Mouse (Mus musculus) limb, embryonic 14.5 days (tissue): ENCODE data around the gene Sned1. TPM values are rescaled to one million over a fixed set of nuclear protein-coding genes. Genes with fewer than 3 reads are reported as not detected.

ENCODE experiments used
- ATAC-seq: fragments of 200-750 bp; cut with Nextera tagmentation; 2 replicates; pipeline ENCODE4 v1.8.0; 2017; ENCODE audit warnings: low read depth, moderate number of reproducible peaks, moderate TSS enrichment; ENCODE audit not compliant: low FRiP score
- DNase-seq: peaks from one replicate; pipeline ENCODE4 v3.0.0-alpha.2; 2015; ENCODE audit warnings: low spot score
- H3K27ac ChIP-seq: fragments of 300-500 bp; sonication (generic); replicated peaks from 2 replicates; pipeline ENCODE4 v1.5.1; 2014; ENCODE audit warnings: low read depth, mild to moderate bottlenecking, low read length, moderate library complexity, mixed read lengths
- H3K27me3 ChIP-seq: fragments of 300-500 bp; sonication (generic); 2 replicates; pipeline ENCODE4 v1.6.1; 2014; ENCODE audit warnings: low read length, mixed read lengths; ENCODE audit not compliant: control insufficient read depth, insufficient read depth
- H3K36me3 ChIP-seq: fragments of 300-500 bp; sonication (generic); 2 replicates; pipeline ENCODE4 v1.6.1; 2014; ENCODE audit warnings: mild to moderate bottlenecking, low read length, moderate library complexity, mixed read lengths; ENCODE audit not compliant: control insufficient read depth, insufficient read depth
- H3K4me1 ChIP-seq: fragments of 300-500 bp; sonication (generic); 2 replicates; pipeline ENCODE4 v1.6.1; 2014; ENCODE audit warnings: antibody characterized with exemption, low read length, mixed read lengths; ENCODE audit not compliant: control insufficient read depth, insufficient read depth
- H3K4me2 ChIP-seq: fragments of 300-500 bp; sonication (generic); replicated peaks from 2 replicates; pipeline ENCODE4 v1.6.1; 2014; ENCODE audit warnings: low read depth, mild to moderate bottlenecking, low read length, moderate library complexity; ENCODE audit not compliant: severe bottlenecking
- H3K4me3 ChIP-seq: fragments of 300-500 bp; sonication (generic); replicated peaks from 2 replicates; pipeline ENCODE4 v1.5.1; 2014; ENCODE audit warnings: low read length
- H3K9ac ChIP-seq: fragments of 300-500 bp; sonication (generic); 2 replicates; pipeline ENCODE4 v1.6.1; 2014; ENCODE audit warnings: mild to moderate bottlenecking, low read depth, low read length, moderate library complexity; ENCODE audit not compliant: severe bottlenecking
- H3K9me3 ChIP-seq: fragments of 300-500 bp; sonication (generic); 2 replicates; pipeline ENCODE4 v1.6.1; 2016; ENCODE audit warnings: low read length; ENCODE audit not compliant: control insufficient read depth
- POLR2A ChIP-seq: fragments of 200-500 bp; IDR thresholded peaks from 2 replicates; pipeline ENCODE4 v1.8.0; 2012; ENCODE audit warnings: inconsistent platforms, mild to moderate bottlenecking, moderate library complexity, borderline replicate concordance; ENCODE audit not compliant: insufficient read depth, insufficient read length; ENCODE audit errors: extremely low read depth
- WGBS: fragments of 180-500 bp; shearing (Covaris S2); extraction: QIAGEN DNeasy Blood & Tissue Kit; methylation state at CpG from one replicate; pipeline ENCODE4 v1.1.7; 2014; 5-methylcytosine and 5-hydroxymethylcytosine counted together
- microRNA-seq: library from miRNA; unstranded; fragments of <30 nt; microRNA quantifications from one replicate; pipeline ENCODE4, GENCODE M21; 2016
- polyA plus RNA-seq, 2 experiments: library from polyadenylated mRNA; depleted of rRNA in 1 of 2; stranded (reverse) in 1 of 2; unstranded in 1 of 2; fragments of >200 nt; fragmentation: Nextera tagmentation in 1 of 2; extraction: Ambion mirVana in 1 of 2; gene quantifications; 2 replicates each; pipeline versions ENCODE4 v1.2.1 to v1.2.3; 2012 to 2014

Sned1 gene
- polyA plus RNA-seq, 2 experiments = 20.6 to 52.0 TPM

DNA sequence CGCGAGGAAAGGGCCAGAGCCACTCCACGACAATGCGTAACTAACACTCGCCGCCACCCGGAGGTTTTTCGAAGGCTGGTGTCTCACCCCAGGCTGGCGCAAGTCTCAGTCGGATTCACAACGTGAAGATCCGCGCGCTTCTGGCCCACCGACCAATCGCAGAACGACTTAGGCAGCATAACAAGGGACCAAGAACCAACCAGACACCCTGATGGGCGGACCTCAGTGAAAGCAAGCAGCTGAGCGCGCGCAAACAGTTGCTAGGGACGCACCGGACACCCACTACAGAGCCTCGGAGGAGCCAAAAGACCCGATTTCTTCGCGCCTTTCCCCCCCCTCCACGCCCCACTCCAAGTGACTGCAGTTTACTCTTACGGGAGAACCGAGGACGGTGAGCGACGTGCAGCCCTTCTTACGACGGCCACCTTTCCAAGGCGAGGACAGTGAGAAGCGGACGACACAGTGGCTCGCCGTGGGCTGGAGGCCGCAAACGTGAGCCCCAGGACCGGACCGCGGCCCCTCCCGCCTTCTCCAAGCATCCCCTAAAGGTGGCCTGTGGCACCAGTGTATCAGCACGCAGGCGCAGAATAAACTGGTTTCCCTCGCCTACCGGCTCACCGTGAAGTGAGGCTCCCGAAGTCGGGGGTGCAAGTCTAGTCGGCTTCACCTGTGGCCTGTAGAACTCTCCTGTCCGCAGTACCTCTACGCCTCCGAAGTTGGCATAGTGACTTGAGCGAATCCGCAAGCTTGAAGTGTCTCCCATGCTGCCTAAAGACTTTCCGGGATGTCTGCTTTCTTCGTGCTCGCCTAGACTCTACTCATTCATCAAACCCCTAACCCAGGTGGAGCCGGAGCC is 107.2 kb downstream of the Sned1 start, which contains the start of the genes Ppp1r7 and Pask:
TSS of gene Ppp1r7 (plus strand) at position 207 of the 856 bp plus-strand sequence.
TSS of gene Pask (minus strand) at position 835 of the 856 bp plus-strand sequence.
- H3K9ac ChIP-seq = peak within 1 kb of the TSS; percentile 82
- DNase-seq = peak; percentile 99
- ATAC-seq = peak; percentile 93
- no peaks in the 10 kb centered on the region for H3K27me3 ChIP-seq
- TF ChIP-seq POLR2A = no peak
- peaks cover 7% of the 10 kb centered on the region for H3K36me3 ChIP-seq
- peak within 1 kb of the TSS; percentile 82 for H3K4me2 ChIP-seq
- H3K9me3 ChIP-seq = no peaks in the 10 kb centered on the region
- H3K4me1 ChIP-seq = peaks cover 8% of the 10 kb centered on the region
- H3K4me3 ChIP-seq = peak within 1 kb of the TSS; percentile 85
- H3K27ac ChIP-seq = peak within 1 kb of the TSS; percentile 68
- under 1% methylated on average over 54 of the region's 63 CpGs for WGBS

DNA sequence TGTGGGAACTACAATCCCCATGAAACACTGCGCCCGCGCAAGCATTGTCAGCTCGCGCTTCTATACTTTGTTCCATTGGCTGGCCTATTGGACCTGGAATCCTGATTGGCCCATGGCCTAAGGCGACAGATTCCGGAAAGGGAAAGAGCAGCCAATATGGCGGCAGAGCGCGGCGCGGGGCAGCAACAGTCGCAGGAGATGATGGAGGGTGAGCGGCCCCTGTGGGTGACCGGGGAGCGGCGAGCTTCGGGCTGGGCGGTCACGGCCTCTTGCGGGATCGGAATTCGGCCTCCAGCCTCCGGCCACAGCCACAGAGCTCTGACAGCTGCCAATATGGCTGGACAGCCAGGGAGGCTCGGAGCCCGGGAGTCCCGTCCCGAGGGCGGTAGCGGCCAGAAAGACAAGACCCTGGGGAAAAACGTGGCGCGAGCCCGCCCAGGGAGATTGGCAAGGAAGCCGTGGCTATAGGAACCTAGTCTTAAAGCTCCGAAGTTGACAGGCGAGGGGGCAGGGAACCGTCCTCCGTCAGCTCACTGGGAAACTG is 107.9 kb downstream of the Sned1 start:
- H3K4me3 ChIP-seq = peak overlapping the region; percentile 85
- DNase-seq = peak; percentile 97
- 1% methylated on average over 39 of the region's 39 CpGs for WGBS
- H3K4me2 ChIP-seq = peak overlapping the region; percentile 82
- ATAC-seq = peak; percentile 93
- H3K36me3 ChIP-seq = peaks cover 12% of the 10 kb centered on the region
- TF ChIP-seq POLR2A = peak; percentile 38; the same call in 1 of the 2 replicates
- H3K9ac ChIP-seq = peak overlapping the region; percentile 82
- no peaks in the 10 kb centered on the region for H3K9me3 ChIP-seq
- peak overlapping the region; percentile 35 for H3K27ac ChIP-seq
- peaks cover 8% of the 10 kb centered on the region for H3K4me1 ChIP-seq
- no peaks in the 10 kb centered on the region for H3K27me3 ChIP-seq

DNA sequence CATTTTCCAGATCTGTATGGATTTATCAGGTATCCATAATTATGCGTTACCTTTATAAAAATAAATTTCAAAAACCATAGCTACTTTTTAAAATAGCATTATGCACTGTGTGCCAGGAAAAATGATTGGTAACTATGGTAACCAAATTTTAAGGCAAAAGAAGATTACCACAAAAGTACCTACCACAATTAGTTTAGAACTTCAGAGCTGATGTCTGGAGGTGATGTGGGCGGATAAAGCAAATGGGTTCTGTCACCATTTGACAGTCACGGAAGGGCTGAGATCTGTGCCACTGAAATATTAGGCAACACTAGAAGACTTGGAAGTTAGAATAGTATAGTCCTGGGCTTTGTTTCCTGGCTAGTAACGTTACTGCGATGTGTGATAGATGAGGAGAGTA is 111.5 kb downstream of the Sned1 start:
- no peaks in the 10 kb centered on the region for H3K9me3 ChIP-seq
- no peak overlapping the region for H3K27ac ChIP-seq
- H3K4me3 ChIP-seq = no peak overlapping the region
- ATAC-seq (no peak), DNase-seq (no peak)
- H3K27me3 ChIP-seq = no peaks in the 10 kb centered on the region
- no peak for TF ChIP-seq POLR2A
- 93% methylated on average over 5 of the region's 5 CpGs for WGBS
- peaks cover 8% of the 10 kb centered on the region for H3K4me1 ChIP-seq
- no peak overlapping the region for H3K4me2 ChIP-seq
- peaks cover 37% of the 10 kb centered on the region for H3K36me3 ChIP-seq
- no peak overlapping the region for H3K9ac ChIP-seq

DNA sequence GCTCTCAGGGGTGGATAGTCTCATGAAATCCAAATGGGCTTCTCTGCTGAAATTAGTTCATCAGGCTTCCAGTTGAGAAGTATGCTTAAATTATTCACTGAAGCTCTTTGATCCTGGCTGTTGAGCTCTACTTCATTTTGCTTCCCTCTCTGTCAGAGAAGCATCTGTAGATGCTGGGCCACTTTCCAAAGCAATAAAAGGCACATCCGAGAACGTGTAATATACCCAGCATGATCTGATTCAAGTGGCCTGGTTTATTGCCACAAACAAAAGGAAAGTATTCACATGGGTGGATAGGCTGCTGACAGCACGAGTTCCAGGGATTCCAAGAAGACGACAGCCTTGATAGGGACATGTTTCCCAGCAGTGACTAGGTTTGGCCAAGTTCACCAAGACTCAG is 114.1 kb downstream of the Sned1 start:
- H3K4me2 ChIP-seq = no peak overlapping the region
- no peaks in the 10 kb centered on the region for H3K27me3 ChIP-seq
- no peaks in the 10 kb centered on the region; the same call in 1 of the 2 replicates for H3K4me1 ChIP-seq
- H3K4me3 ChIP-seq = no peak overlapping the region
- no peak overlapping the region for H3K9ac ChIP-seq
- WGBS = 44% methylated on average over 4 of the region's 4 CpGs
- peaks cover 57% of the 10 kb centered on the region for H3K36me3 ChIP-seq
- no peak overlapping the region for H3K27ac ChIP-seq
- no peak for TF ChIP-seq POLR2A
- ATAC-seq (no peak), DNase-seq (no peak)
- no peaks in the 10 kb centered on the region for H3K9me3 ChIP-seq

Small RNAs within 50 kb of the gene (microRNA-seq; reads per million reads assigned to microRNA genes)
- gene Mir6901 (0.92 reads per million), gene Mir6902 (not detected)

Other genes with a start within 250 kb of the Sned1 start
- not detected in 2 replicates for gene Aqp12, start 229.5 kb upstream of the Sned1 start, polyA plus RNA-seq (2012; rRNA removed)
- not detected in 2 replicates for gene Aqp12, start 229.5 kb upstream of the Sned1 start, polyA plus RNA-seq (2014; fragmentation: Nextera tagmentation; extraction: Ambion mirVana)
- 8.1 and 10.4 TPM in 2 replicates for gene Kif1a, start 133.9 kb upstream of the Sned1 start, polyA plus RNA-seq (2012; rRNA removed)
- 16.4 and 17.5 TPM in 2 replicates for gene Kif1a, start 133.9 kb upstream of the Sned1 start, polyA plus RNA-seq (2014; fragmentation: Nextera tagmentation; extraction: Ambion mirVana)
- gene Agxt, start 100.6 kb upstream of the Sned1 start, polyA plus RNA-seq (2012; rRNA removed) = not detected in 2 replicates
- gene Agxt, start 100.6 kb upstream of the Sned1 start, polyA plus RNA-seq (2014; fragmentation: Nextera tagmentation; extraction: Ambion mirVana) = not detected in 2 replicates
- 2.9 and 4.2 TPM in 2 replicates for gene 2310007B03Rik, start 74.9 kb upstream of the Sned1 start, polyA plus RNA-seq (2012; rRNA removed)
- 6.9 and 9.0 TPM in 2 replicates for gene 2310007B03Rik, start 74.9 kb upstream of the Sned1 start, polyA plus RNA-seq (2014; fragmentation: Nextera tagmentation; extraction: Ambion mirVana)
- 0.39 and 0.46 TPM in 2 replicates for gene Crocc2, start 67.1 kb upstream of the Sned1 start, polyA plus RNA-seq (2012; rRNA removed)
- 0.17 and 0.51 TPM in 2 replicates for gene Crocc2, start 67.1 kb upstream of the Sned1 start, polyA plus RNA-seq (2014; fragmentation: Nextera tagmentation; extraction: Ambion mirVana)
- 16.5 and 20.3 TPM in 2 replicates for gene Mterf4, start 70.1 kb downstream of the Sned1 start, polyA plus RNA-seq (2012; rRNA removed)
- 23.6 and 24.7 TPM in 2 replicates for gene Mterf4, start 70.1 kb downstream of the Sned1 start, polyA plus RNA-seq (2014; fragmentation: Nextera tagmentation; extraction: Ambion mirVana)
- gene Ppp1r7, start 107.0 kb downstream of the Sned1 start, polyA plus RNA-seq (2012; rRNA removed) = 8.0 and 10.9 TPM in 2 replicates
- 38.1 and 41.9 TPM in 2 replicates for gene Ppp1r7, start 107.0 kb downstream of the Sned1 start, polyA plus RNA-seq (2014; fragmentation: Nextera tagmentation; extraction: Ambion mirVana)
- gene Pask, start 107.6 kb downstream of the Sned1 start, polyA plus RNA-seq (2012; rRNA removed) = 17.8 and 19.3 TPM in 2 replicates
- 11.2 and 11.7 TPM in 2 replicates for gene Pask, start 107.6 kb downstream of the Sned1 start, polyA plus RNA-seq (2014; fragmentation: Nextera tagmentation; extraction: Ambion mirVana)
- 4.7 and 4.8 TPM in 2 replicates for gene Ano7, start 138.1 kb downstream of the Sned1 start, polyA plus RNA-seq (2012; rRNA removed)
- 1.5 and 2.2 TPM in 2 replicates for gene Ano7, start 138.1 kb downstream of the Sned1 start, polyA plus RNA-seq (2014; fragmentation: Nextera tagmentation; extraction: Ambion mirVana)
- 169 and 196 TPM in 2 replicates for gene Hdlbp, start 243.0 kb downstream of the Sned1 start, polyA plus RNA-seq (2012; rRNA removed)
- 163 and 180 TPM in 2 replicates for gene Hdlbp, start 243.0 kb downstream of the Sned1 start, polyA plus RNA-seq (2014; fragmentation: Nextera tagmentation; extraction: Ambion mirVana)